Mouse (Mus musculus) left cerebral cortex, postnatal 25 days (tissue): ENCODE data around the gene Tcf7. TPM values are rescaled to one million over a fixed set of nuclear protein-coding genes. Genes with fewer than 3 reads are reported as not detected.

Source experiments
- DNase-seq, 2 experiments: peaks; one replicate each; pipeline ENCODE4 v3.0.0; 2022; ENCODE audit warnings: low spot score in 2 of 2, mixed read lengths in 1 of 2
- intact Hi-C: fragments of 180-260 bp; cut with DNase I; formaldehyde crosslinking; loops from one replicate; pipeline ENCODE4 v1.15.1; 2025
- total RNA-seq, 2 experiments: library from RNA; stranded (reverse); gene quantifications; 2 replicates each; pipeline ENCODE4 v1.2.3; 2021

Tcf7 gene
- total RNA-seq, 2 experiments from 2014 or later: 3.5 to 4.1 TPM

GRCm38 (mm10) chr11:52271765-52272495 is 10.9 kb downstream of the Tcf7 start:
- intact Hi-C loops: no loop called here
- no peak for DNase-seq

GRCm38 (mm10) chr11:52269841-52270240 is 13.0 kb downstream of the Tcf7 start:
- no peak for DNase-seq
- intact Hi-C loops: no loop called here

- intact Hi-C loops: no loop called here
- DNase-seq: no peak
Measured at GRCm38 (mm10) chr11:52268104-52268835, 14.5 kb downstream of the Tcf7 start.

- intact Hi-C loops: no loop called here
Measured at GRCm38 (mm10) chr11:52267271-52267670, 15.5 kb downstream of the Tcf7 start.

GRCm38 (mm10) chr11:52265616-52266307 is 17.1 kb downstream of the Tcf7 start:
- no peak for DNase-seq
- intact Hi-C loops: no loop called here

More at GRCm38 (mm10) chr11:52267271-52267670, 15.5 kb downstream of the Tcf7 start:
- DNase-seq: no peak

GRCm38 (mm10) chr11:52264871-52265270 is 17.9 kb downstream of the Tcf7 start:
- intact Hi-C loops: no loop called here
- DNase-seq: no peak

- intact Hi-C loops: no loop called here
- no peak for DNase-seq
Measured at GRCm38 (mm10) chr11:52262338-52262737, 20.5 kb downstream of the Tcf7 start.

- intact Hi-C loops: no loop called here
- DNase-seq: no peak
Measured at GRCm38 (mm10) chr11:52261937-52262336, 20.9 kb downstream of the Tcf7 start.

GRCm38 (mm10) chr11:52260878-52261277 is 21.9 kb downstream of the Tcf7 start:
- intact Hi-C loops: no loop called here

GRCm38 (mm10) chr11:52258711-52259110 is 24.1 kb downstream of the Tcf7 start:
- no peak for DNase-seq
- intact Hi-C loops: no loop called here

More at GRCm38 (mm10) chr11:52260878-52261277, 21.9 kb downstream of the Tcf7 start:
- no peak for DNase-seq

GRCm38 (mm10) chr11:52257376-52257775 is 25.4 kb downstream of the Tcf7 start:
- DNase-seq: no peak
- intact Hi-C loops: no loop called here

- intact Hi-C loops: loop anchor here (2.0 kb wide), 1 partner anchor 42 kb away; no protein-coding TSS in a partner anchor
- no peak for DNase-seq
Measured at GRCm38 (mm10) chr11:52255077-52255476, 27.7 kb downstream of the Tcf7 start.

GRCm38 (mm10) chr11:52253674-52254375 is 29.0 kb downstream of the Tcf7 start:
- DNase-seq: peak; percentile 60 to 62
- intact Hi-C loops: loop anchor here (1.0 to 2.0 kb wide), 2 partner anchors 43 to 89 kb away; no protein-coding TSS in a partner anchor

GRCm38 (mm10) chr11:52252692-52253091 is 30.1 kb downstream of the Tcf7 start:
- intact Hi-C loops: no loop called here
- no peak for DNase-seq

GRCm38 (mm10) chr11:52251770-52252169 is 31.0 kb downstream of the Tcf7 start:
- intact Hi-C loops: no loop called here
- no peak for DNase-seq

GRCm38 (mm10) chr11:52249452-52249851 is 33.4 kb downstream of the Tcf7 start:
- intact Hi-C loops: no loop called here
- no peak for DNase-seq

- no peak for DNase-seq
- intact Hi-C loops: no loop called here
Measured at GRCm38 (mm10) chr11:52240898-52241542, 41.8 kb downstream of the Tcf7 start.

- intact Hi-C loops: loop anchor here (5.0 kb wide), 1 partner anchor 108 kb away; no protein-coding TSS in a partner anchor
- DNase-seq: no peak
Measured at GRCm38 (mm10) chr11:52234509-52234908, 48.3 kb downstream of the Tcf7 start.

- intact Hi-C loops: loop anchor here (5.0 kb wide), 1 partner anchor 108 kb away; no protein-coding TSS in a partner anchor
- DNase-seq: no peak
Measured at GRCm38 (mm10) chr11:52233906-52234305, 48.9 kb downstream of the Tcf7 start.
